Mouse (Mus musculus): ENCODE results near the gene Zp3.

DNA sequence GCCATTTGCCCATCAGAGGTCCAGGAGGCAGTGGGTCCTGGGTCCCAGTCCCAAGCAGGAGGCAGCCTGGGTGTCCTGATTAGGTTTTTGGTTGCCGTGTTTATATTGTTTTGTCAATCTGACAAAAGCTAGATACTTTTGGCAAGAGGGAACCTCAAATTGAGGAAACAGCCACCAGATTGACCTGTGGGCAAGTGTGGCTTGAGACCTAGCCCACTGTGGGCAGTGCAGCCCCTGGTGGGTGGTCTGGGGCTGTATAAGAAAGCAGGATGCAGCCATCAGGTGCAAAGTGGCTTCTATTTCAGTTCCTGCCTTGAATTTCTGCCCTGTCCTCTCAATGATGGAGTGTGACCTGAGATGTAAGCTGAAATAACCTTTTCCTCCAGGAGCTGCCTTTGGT is 55.4 kb downstream of the Zp3 start:
- TF ChIP-seq CTCF (IDR thresholded peaks at IDR 0.05; ENCODE audit: low read depth) (no peak), EP300 (IDR thresholded peaks at IDR 0.05; ENCODE audit: low read depth) (no peak)

Data from liver, embryonic 14.5 days (tissue).